Mouse (Mus musculus) liver, embryonic 13.5 days (tissue): Measurements from ENCODE around the gene Xpot. TPM values are rescaled to one million over a fixed set of nuclear protein-coding genes. Genes with fewer than 3 reads are reported as not detected.

Experiments
- ATAC-seq: fragments of 200-750 bp; cut with Nextera tagmentation; 2 replicates; pipeline ENCODE4 v1.8.0; 2017; ENCODE audit warnings: low read depth, mild to moderate bottlenecking, moderate number of reproducible peaks, moderate library complexity
- DNase-seq: peaks from one replicate; pipeline ENCODE4 v3.0.0; 2022
- H3K27ac ChIP-seq: fragments of 300-500 bp; sonication (generic); 2 replicates; pipeline ENCODE4 v1.5.1; 2015; ENCODE audit warnings: moderate library complexity, mild to moderate bottlenecking, inconsistent platforms
- H3K27me3 ChIP-seq: fragments of 300-500 bp; sonication (generic); 2 replicates; pipeline ENCODE4 v1.6.1; 2015; ENCODE audit warnings: mild to moderate bottlenecking, inconsistent platforms
- H3K36me3 ChIP-seq: fragments of 300-500 bp; sonication (generic); 2 replicates; pipeline ENCODE4 v1.6.1; 2015; ENCODE audit warnings: mild to moderate bottlenecking, inconsistent platforms
- H3K4me1 ChIP-seq: fragments of 300-500 bp; sonication (generic); replicated peaks from 2 replicates; pipeline ENCODE4 v1.6.1; 2015; ENCODE audit warnings: inconsistent platforms
- H3K4me2 ChIP-seq: fragments of 300-500 bp; sonication (generic); 2 replicates; pipeline ENCODE4 v1.6.1; 2015; ENCODE audit warnings: inconsistent platforms, mild to moderate bottlenecking, moderate library complexity
- H3K4me3 ChIP-seq: fragments of 300-500 bp; sonication (generic); replicated peaks from 2 replicates; pipeline ENCODE4 v1.5.1; 2015; ENCODE audit warnings: mild to moderate bottlenecking, inconsistent platforms
- H3K9ac ChIP-seq: fragments of 300-500 bp; sonication (generic); 2 replicates; pipeline ENCODE4 v1.6.1; 2015; ENCODE audit warnings: mild to moderate bottlenecking, inconsistent platforms
- H3K9me3 ChIP-seq: fragments of 300-500 bp; sonication (generic); replicated peaks from 2 replicates; pipeline ENCODE4 v1.6.1; 2016; ENCODE audit warnings: inconsistent platforms
- WGBS: fragments of 180-500 bp; shearing (Covaris S2); methylation state at CpG from one replicate; pipeline ENCODE4 v1.1.7; 2015; ENCODE audit not compliant: insufficient replicate concordance; 5-methylcytosine and 5-hydroxymethylcytosine counted together
- polyA plus RNA-seq: library from polyadenylated mRNA; unstranded; fragments of >200 nt; fragmentation: Nextera tagmentation; extraction: Ambion mirVana; gene quantifications from 2 replicates; pipeline ENCODE4 v1.2.1, GENCODE M21; 2015

Gene Xpot
- polyA plus RNA-seq, 1 experiment from 2014 or later: 39.9 TPM

GRCm38 (mm10) chr10:121586675-121587370 lies 39.3 kb downstream of the Xpot start, which contains the start of gene Tbk1:
Tbk1 (minus strand) TSS chr10:121586787.
- peak within 1 kb of the TSS; percentile 91 for H3K9ac ChIP-seq
- H3K4me3 ChIP-seq: peak within 1 kb of the TSS; percentile 95
- WGBS: under 1% methylated on average over 58 of the region's 58 CpGs
- H3K36me3 ChIP-seq: peaks cover 45% of the 10 kb centered on the region
- ATAC-seq (peak; percentile 97), DNase-seq (peak; percentile 92)
- H3K9me3 ChIP-seq: no peaks in the 10 kb centered on the region
- H3K4me1 ChIP-seq: peaks cover 47% of the 10 kb centered on the region
- no peaks in the 10 kb centered on the region for H3K27me3 ChIP-seq
- peak within 1 kb of the TSS; percentile 78 for H3K4me2 ChIP-seq
- peak within 1 kb of the TSS; percentile 85 for H3K27ac ChIP-seq

- WGBS: 2% methylated on average over 36 of the region's 48 CpGs
Measured at GRCm38 (mm10) chr10:121585791-121586642, 40.1 kb downstream of the Xpot start.

GRCm38 (mm10) chr10:121585056-121585790 lies 40.9 kb downstream of the Xpot start:
- H3K36me3 ChIP-seq: peaks cover 48% of the 10 kb centered on the region
- 73% methylated on average over 20 of the region's 20 CpGs for WGBS
- peaks cover 38% of the 10 kb centered on the region for H3K4me1 ChIP-seq
- peak overlapping the region; percentile 78 for H3K4me2 ChIP-seq
- peak overlapping the region; percentile 85 for H3K27ac ChIP-seq
- no peaks in the 10 kb centered on the region for H3K27me3 ChIP-seq
- DNase-seq (no peak), ATAC-seq (no peak)
- no peaks in the 10 kb centered on the region for H3K9me3 ChIP-seq
- peak overlapping the region; percentile 95 for H3K4me3 ChIP-seq
- H3K9ac ChIP-seq: peak overlapping the region; percentile 91

More at GRCm38 (mm10) chr10:121585791-121586642, 40.1 kb downstream of the Xpot start:
- Histone ChIP-seq H3K36me3 (peaks cover 45% of the 10 kb centered on the region), H3K9me3 (no peaks in the 10 kb centered on the region), H3K4me1 (peaks cover 43% of the 10 kb centered on the region), H3K4me2 (peak overlapping the region; percentile 78), H3K27ac (peak overlapping the region; percentile 85), H3K27me3 (no peaks in the 10 kb centered on the region), H3K4me3 (peak overlapping the region; percentile 95), H3K9ac (peak overlapping the region; percentile 91)
- DNase-seq (peak; percentile 17), ATAC-seq (peak; percentile 72; the same call in 1 of the 2 replicates)

- no peak overlapping the region for H3K4me3 ChIP-seq
- ATAC-seq (no peak), DNase-seq (no peak)
- H3K9ac ChIP-seq: no peak overlapping the region
- no peaks in the 10 kb centered on the region for H3K27me3 ChIP-seq
- H3K27ac ChIP-seq: no peak overlapping the region
- H3K9me3 ChIP-seq: no peaks in the 10 kb centered on the region
- WGBS: 86% methylated on average over 10 of the region's 10 CpGs
- peaks cover 47% of the 10 kb centered on the region for H3K36me3 ChIP-seq
- H3K4me1 ChIP-seq: peaks cover 38% of the 10 kb centered on the region
- no peak overlapping the region for H3K4me2 ChIP-seq
Measured at GRCm38 (mm10) chr10:121584033-121584432, 42.1 kb downstream of the Xpot start.

GRCm38 (mm10) chr10:121583016-121583415 lies 43.1 kb downstream of the Xpot start:
- Histone ChIP-seq H3K36me3 (peaks cover 49% of the 10 kb centered on the region), H3K4me1 (peaks cover 38% of the 10 kb centered on the region), H3K27me3 (no peaks in the 10 kb centered on the region), H3K27ac (no peak overlapping the region), H3K4me2 (no peak overlapping the region), H3K9me3 (no peaks in the 10 kb centered on the region), H3K9ac (no peak overlapping the region), H3K4me3 (no peak overlapping the region)
- WGBS: 86% methylated on average over 12 of the region's 12 CpGs
- ATAC-seq: no peak
- no peak for DNase-seq

- H3K4me3 ChIP-seq: no peak overlapping the region
- H3K4me2 ChIP-seq: no peak overlapping the region
- no peak overlapping the region for H3K9ac ChIP-seq
- no peaks in the 10 kb centered on the region for H3K27me3 ChIP-seq
- H3K36me3 ChIP-seq: peaks cover 56% of the 10 kb centered on the region
- ATAC-seq (no peak), DNase-seq (no peak)
- no peaks in the 10 kb centered on the region for H3K9me3 ChIP-seq
- H3K4me1 ChIP-seq: peaks cover 30% of the 10 kb centered on the region
- 86% methylated on average over 8 of the region's 8 CpGs for WGBS
- no peak overlapping the region for H3K27ac ChIP-seq
Measured at GRCm38 (mm10) chr10:121582287-121582686, 43.8 kb downstream of the Xpot start.

- no peak for ATAC-seq
- DNase-seq: no peak
- Histone ChIP-seq H3K9me3 (no peaks in the 10 kb centered on the region), H3K4me2 (no peak overlapping the region), H3K36me3 (peaks cover 57% of the 10 kb centered on the region), H3K4me3 (no peak overlapping the region), H3K4me1 (peaks cover 28% of the 10 kb centered on the region), H3K27ac (no peak overlapping the region), H3K27me3 (no peaks in the 10 kb centered on the region), H3K9ac (no peak overlapping the region)
- WGBS: 82% methylated on average over 6 of the region's 6 CpGs
Measured at GRCm38 (mm10) chr10:121581405-121581804, 44.7 kb downstream of the Xpot start.

- DNase-seq: no peak
Measured at GRCm38 (mm10) chr10:121580381-121580780, 45.8 kb downstream of the Xpot start.

GRCm38 (mm10) chr10:121576372-121576771 lies 49.8 kb downstream of the Xpot start:
- WGBS: 83% methylated on average over 9 of the region's 9 CpGs
- Histone ChIP-seq H3K9me3 (no peaks in the 10 kb centered on the region), H3K9ac (no peak overlapping the region), H3K4me1 (no peaks in the 10 kb centered on the region), H3K4me3 (no peak overlapping the region), H3K27me3 (no peaks in the 10 kb centered on the region), H3K27ac (no peak overlapping the region), H3K4me2 (no peak overlapping the region), H3K36me3 (peaks cover 63% of the 10 kb centered on the region)
- ATAC-seq (no peak), DNase-seq (no peak)

More at GRCm38 (mm10) chr10:121580381-121580780, 45.8 kb downstream of the Xpot start:
- Histone ChIP-seq H3K9ac (no peak overlapping the region), H3K4me1 (peaks cover 20% of the 10 kb centered on the region), H3K27me3 (no peaks in the 10 kb centered on the region), H3K27ac (no peak overlapping the region), H3K9me3 (no peaks in the 10 kb centered on the region), H3K4me3 (no peak overlapping the region), H3K36me3 (peaks cover 67% of the 10 kb centered on the region), H3K4me2 (no peak overlapping the region)
- 86% methylated on average over 5 of the region's 5 CpGs for WGBS
- ATAC-seq: no peak

- no peak overlapping the region for H3K4me3 ChIP-seq
- peaks cover 33% of the 10 kb centered on the region for H3K4me1 ChIP-seq
- ATAC-seq: no peak
- H3K36me3 ChIP-seq: peaks cover 66% of the 10 kb centered on the region
- H3K4me2 ChIP-seq: no peak overlapping the region
- no peak overlapping the region for H3K27ac ChIP-seq
- no peak for DNase-seq
- peaks cover 9% of the 10 kb centered on the region for H3K9me3 ChIP-seq
- no peaks in the 10 kb centered on the region for H3K27me3 ChIP-seq
- 92% methylated on average over 22 of the region's 22 CpGs for WGBS
- no peak overlapping the region for H3K9ac ChIP-seq
Measured at GRCm38 (mm10) chr10:121571511-121572147, 54.5 kb downstream of the Xpot start.
